Mouse (Mus musculus) lung, embryonic 16.5 days (tissue): ENCODE data around the gene Ccdc12. TPM values are rescaled to one million over a fixed set of nuclear protein-coding genes. Genes with fewer than 3 reads are reported as not detected.

ENCODE experiments used
- ATAC-seq: fragments of 200-750 bp; cut with Nextera tagmentation; 2 replicates; pipeline ENCODE4 v1.8.0; 2017; ENCODE audit warnings: low read depth, mild to moderate bottlenecking, moderate library complexity
- H3K27ac ChIP-seq: fragments of 300-500 bp; sonication (generic); 2 replicates; pipeline ENCODE4 v1.5.1; 2014; ENCODE audit warnings: mild to moderate bottlenecking, control low read depth, low read length
- H3K27me3 ChIP-seq: fragments of 300-500 bp; sonication (generic); 2 replicates; pipeline ENCODE4 v1.6.1; 2014; ENCODE audit warnings: low read depth, low read length, mixed read lengths; ENCODE audit not compliant: control insufficient read depth, insufficient read depth
- H3K36me3 ChIP-seq: fragments of 300-500 bp; sonication (generic); 2 replicates; pipeline ENCODE4 v1.6.1; 2014; ENCODE audit warnings: low read length; ENCODE audit not compliant: control insufficient read depth, insufficient read depth
- H3K4me1 ChIP-seq: fragments of 300-500 bp; sonication (generic); replicated peaks from 2 replicates; pipeline ENCODE4 v1.6.1; 2014; ENCODE audit warnings: low read length, mixed read lengths; ENCODE audit not compliant: control insufficient read depth, insufficient read depth
- H3K4me2 ChIP-seq: fragments of 300-500 bp; sonication (generic); 2 replicates; pipeline ENCODE4 v1.6.1; 2014; ENCODE audit warnings: low read depth, low read length, control low read depth
- H3K4me3 ChIP-seq: fragments of 300-500 bp; sonication (generic); 2 replicates; pipeline ENCODE4 v1.5.1; 2014; ENCODE audit warnings: mild to moderate bottlenecking, low read length, control low read depth
- H3K9ac ChIP-seq: fragments of 300-500 bp; sonication (generic); 2 replicates; pipeline ENCODE4 v1.6.1; 2014; ENCODE audit warnings: low read length, control low read depth
- H3K9me3 ChIP-seq: fragments of 300-500 bp; sonication (generic); 2 replicates; pipeline ENCODE4 v1.6.1; 2016; ENCODE audit warnings: low read length; ENCODE audit not compliant: control insufficient read depth
- WGBS: fragments of 180-500 bp; shearing (Covaris S2); extraction: QIAGEN DNeasy Blood & Tissue Kit; methylation state at CpG from one replicate; pipeline ENCODE4 v1.1.7; 2014; 5-methylcytosine and 5-hydroxymethylcytosine counted together
- polyA plus RNA-seq: library from polyadenylated mRNA; unstranded; fragments of >200 nt; fragmentation: Nextera tagmentation; extraction: Ambion mirVana; gene quantifications from 2 replicates; pipeline ENCODE4 v1.2.1, GENCODE M21; 2015

The Ccdc12 gene
- polyA plus RNA-seq, 1 experiment from 2014 or later = 160 TPM

DNA sequence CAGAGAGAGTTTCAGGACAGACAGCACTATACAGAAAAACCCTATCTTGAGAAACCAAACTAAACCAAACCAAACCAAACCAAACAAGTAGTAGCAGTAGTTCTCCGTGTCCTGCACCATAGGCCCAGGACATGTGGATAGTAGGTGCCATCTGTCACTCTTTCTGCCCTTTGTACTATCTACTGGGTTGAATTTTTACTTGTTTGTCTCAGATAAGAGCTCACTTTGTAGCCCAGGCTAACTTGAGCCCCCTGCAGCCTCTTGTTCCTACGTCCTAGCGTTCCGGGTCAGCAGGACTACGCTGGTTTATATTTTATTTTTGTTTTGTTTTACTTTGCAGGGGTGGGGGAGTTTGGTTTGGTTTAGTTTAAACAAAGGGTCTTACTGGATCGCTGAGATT, 47.6 kb downstream of the Ccdc12 start:
- H3K36me3 ChIP-seq = no peaks in the 10 kb centered on the region
- H3K9me3 ChIP-seq = no peaks in the 10 kb centered on the region
- H3K4me1 ChIP-seq = no peaks in the 10 kb centered on the region
- no peak overlapping the region for H3K4me2 ChIP-seq
- H3K9ac ChIP-seq = no peak overlapping the region
- no peak overlapping the region for H3K4me3 ChIP-seq
- ATAC-seq = no peak
- no peak overlapping the region for H3K27ac ChIP-seq
- no peaks in the 10 kb centered on the region for H3K27me3 ChIP-seq
- 82% methylated on average over 6 of the region's 6 CpGs for WGBS

DNA sequence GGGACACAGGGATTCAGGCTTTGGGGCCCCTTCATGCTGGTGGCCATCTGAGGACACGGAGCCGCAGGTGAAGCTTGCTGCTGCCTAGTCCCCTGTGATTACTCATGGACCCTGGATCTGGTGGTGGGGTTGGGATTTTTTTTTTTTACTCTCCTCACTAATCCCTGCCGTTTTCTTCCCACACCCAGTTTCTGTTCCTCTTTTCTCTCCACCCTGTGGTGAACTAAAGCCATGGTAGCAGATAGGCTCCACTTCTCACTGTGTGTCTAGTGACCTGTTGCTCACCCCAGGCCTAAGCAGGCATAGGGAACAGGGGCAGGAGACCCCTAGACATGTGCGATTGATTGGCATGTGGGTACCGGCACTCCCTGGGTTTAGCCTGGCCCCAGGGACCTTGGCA, 50.5 kb downstream of the Ccdc12 start:
- H3K4me3 ChIP-seq = no peak overlapping the region
- no peaks in the 10 kb centered on the region for H3K27me3 ChIP-seq
- H3K4me1 ChIP-seq = peaks cover 2% of the 10 kb centered on the region; the same call in 1 of the 2 replicates
- H3K9me3 ChIP-seq = no peaks in the 10 kb centered on the region
- WGBS = 87% methylated on average over 5 of the region's 5 CpGs
- no peak overlapping the region for H3K9ac ChIP-seq
- peaks cover 4% of the 10 kb centered on the region; the same call in 1 of the 2 replicates for H3K36me3 ChIP-seq
- ATAC-seq = no peak
- H3K27ac ChIP-seq = no peak overlapping the region
- H3K4me2 ChIP-seq = no peak overlapping the region

DNA sequence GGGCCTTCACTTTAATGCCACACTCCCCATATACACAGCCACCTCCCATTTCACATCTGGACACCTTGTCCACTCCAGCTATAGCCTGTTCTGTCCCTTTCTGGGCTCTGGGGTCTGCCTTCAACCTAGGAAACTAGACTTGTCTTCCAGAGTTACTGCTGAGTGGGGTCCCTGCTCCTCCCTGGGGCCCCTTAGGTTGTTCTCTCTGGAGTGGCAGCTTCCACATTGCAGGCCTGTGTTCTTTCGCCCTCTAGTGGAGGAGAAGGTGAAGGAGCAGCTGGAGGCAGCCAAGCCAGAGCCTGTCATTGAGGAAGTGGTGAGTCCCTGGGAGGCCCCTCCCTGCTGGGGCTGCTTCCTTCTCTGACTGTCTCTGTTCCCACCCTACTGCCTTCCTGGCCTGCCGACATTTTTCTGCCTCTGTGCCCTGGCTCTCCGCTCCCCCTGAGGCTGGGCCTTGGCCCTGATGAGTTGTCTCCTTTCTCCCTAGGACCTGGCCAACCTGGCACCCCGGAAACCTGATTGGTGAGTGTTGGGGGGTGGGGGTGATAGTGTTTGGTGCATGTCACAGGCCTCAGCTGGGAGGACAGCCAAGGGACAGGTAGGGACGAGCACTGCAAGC, 53.4 kb downstream of the Ccdc12 start:
- 25% methylated on average over 5 of the region's 5 CpGs for WGBS
- Histone ChIP-seq H3K27me3 (no peaks in the 10 kb centered on the region), H3K4me1 (peaks cover 2% of the 10 kb centered on the region; the same call in 1 of the 2 replicates), H3K9me3 (no peaks in the 10 kb centered on the region), H3K4me2 (peak overlapping the region; percentile 40), H3K4me3 (peak overlapping the region; percentile 34), H3K9ac (peak overlapping the region; percentile 56), H3K36me3 (peaks cover 9% of the 10 kb centered on the region), H3K27ac (0 out of 2 replicates have a peak overlapping the region, but pooled peaks have one; percentile 12)
- ATAC-seq = peak; percentile 89

DNA sequence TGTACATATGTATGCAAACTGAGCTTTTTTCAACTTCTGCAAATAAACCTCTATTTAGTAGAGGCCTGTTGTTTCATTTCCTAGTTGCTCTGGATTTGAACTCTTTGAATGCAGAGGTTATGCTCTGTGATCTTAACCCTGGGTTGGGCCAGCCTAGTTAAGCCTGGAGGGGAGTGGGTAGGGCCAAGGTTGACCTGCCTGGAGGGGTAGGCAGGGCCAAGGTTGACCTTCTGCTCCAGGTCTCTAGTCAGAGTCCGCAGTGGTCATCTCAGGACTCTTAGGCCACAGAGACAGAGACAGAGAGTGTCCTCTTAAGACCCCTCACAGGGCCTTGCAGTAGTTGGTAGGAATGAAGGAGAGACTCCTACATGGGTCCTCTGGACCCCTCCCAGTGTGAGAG, 55.2 kb downstream of the Ccdc12 start:
- no peak for ATAC-seq
- peaks cover 2% of the 10 kb centered on the region; the same call in 1 of the 2 replicates for H3K4me1 ChIP-seq
- H3K27ac ChIP-seq = no peak overlapping the region
- H3K27me3 ChIP-seq = no peaks in the 10 kb centered on the region
- no peaks in the 10 kb centered on the region for H3K9me3 ChIP-seq
- H3K4me2 ChIP-seq = no peak overlapping the region
- WGBS = 89% methylated on average over 1 of the region's 1 CpGs
- no peak overlapping the region for H3K4me3 ChIP-seq
- peaks cover 13% of the 10 kb centered on the region for H3K36me3 ChIP-seq
- H3K9ac ChIP-seq = no peak overlapping the region

DNA sequence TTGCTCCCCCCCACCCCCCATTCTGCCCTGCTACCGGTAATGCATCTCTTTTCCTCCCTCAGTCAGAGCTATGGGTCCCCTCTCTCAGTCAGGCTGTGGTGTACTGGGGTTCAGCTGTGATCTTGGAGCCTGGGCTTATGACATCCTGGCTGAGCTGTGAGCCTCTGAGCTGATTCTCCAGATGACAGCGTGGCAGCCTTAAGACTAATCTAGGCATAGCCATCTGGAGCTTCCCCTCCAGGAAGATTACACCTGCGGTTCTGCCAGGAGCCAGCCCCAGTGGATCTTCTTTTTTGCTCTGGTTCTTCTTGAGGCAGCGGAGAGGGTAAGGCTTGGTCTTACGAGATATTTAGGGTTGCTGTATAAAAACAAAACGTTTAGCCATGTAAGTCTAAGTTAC, 55.7 kb downstream of the Ccdc12 start:
- peaks cover 2% of the 10 kb centered on the region; the same call in 1 of the 2 replicates for H3K4me1 ChIP-seq
- no peak overlapping the region for H3K4me3 ChIP-seq
- H3K27me3 ChIP-seq = no peaks in the 10 kb centered on the region
- H3K27ac ChIP-seq = no peak overlapping the region
- peaks cover 13% of the 10 kb centered on the region for H3K36me3 ChIP-seq
- H3K9ac ChIP-seq = no peak overlapping the region
- H3K4me2 ChIP-seq = no peak overlapping the region
- ATAC-seq = no peak
- 89% methylated on average over 6 of the region's 6 CpGs for WGBS
- H3K9me3 ChIP-seq = no peaks in the 10 kb centered on the region

DNA sequence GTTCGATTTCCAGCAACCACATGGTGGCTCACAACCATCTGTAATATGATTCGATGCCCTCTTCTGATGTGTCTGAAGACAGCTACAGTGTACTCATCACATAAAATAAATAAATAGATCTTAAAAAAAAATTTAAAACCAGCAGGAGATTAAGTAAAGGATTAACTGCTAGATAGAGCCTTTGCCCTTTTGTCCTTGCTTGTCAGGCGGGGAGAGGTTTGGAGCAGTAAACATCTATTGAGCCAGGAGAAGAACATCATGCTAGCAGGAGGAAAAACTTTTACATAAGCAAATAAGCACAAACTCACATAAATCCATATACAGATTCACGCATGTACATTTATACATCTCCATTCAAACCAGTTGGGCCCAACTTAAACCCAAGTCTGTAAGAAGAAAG, 56.2 kb downstream of the Ccdc12 start:
- Histone ChIP-seq H3K4me2 (no peak overlapping the region), H3K9me3 (no peaks in the 10 kb centered on the region), H3K4me1 (peaks cover 2% of the 10 kb centered on the region; the same call in 1 of the 2 replicates), H3K9ac (no peak overlapping the region), H3K36me3 (peaks cover 13% of the 10 kb centered on the region), H3K27ac (no peak overlapping the region), H3K4me3 (no peak overlapping the region), H3K27me3 (no peaks in the 10 kb centered on the region)
- WGBS = 83% methylated on average over 4 of the region's 4 CpGs
- no peak for ATAC-seq

DNA sequence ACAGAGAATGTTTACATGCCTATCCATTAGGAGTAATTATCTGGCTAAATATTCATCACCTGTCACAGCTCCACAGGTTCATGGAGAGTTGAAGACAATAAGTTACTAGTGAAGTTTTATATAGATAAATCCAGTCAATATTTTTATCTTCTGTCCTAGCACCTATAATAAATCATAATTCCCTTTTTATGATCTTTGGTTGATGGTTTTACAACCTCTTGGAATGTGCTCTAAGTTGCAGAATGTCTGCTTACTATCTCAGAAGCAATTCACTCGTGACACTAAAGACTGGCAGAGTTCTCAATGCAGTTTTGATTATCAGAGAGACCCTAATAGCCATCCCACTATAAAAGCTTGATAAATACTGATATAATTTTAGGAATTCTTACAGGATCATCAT, 57.1 kb downstream of the Ccdc12 start:
- 48% methylated on average over 1 of the region's 1 CpGs for WGBS
- Histone ChIP-seq H3K27ac (no peak overlapping the region), H3K4me3 (no peak overlapping the region), H3K36me3 (peaks cover 13% of the 10 kb centered on the region), H3K9ac (no peak overlapping the region), H3K4me2 (no peak overlapping the region), H3K4me1 (peaks cover 2% of the 10 kb centered on the region; the same call in 1 of the 2 replicates), H3K9me3 (no peaks in the 10 kb centered on the region), H3K27me3 (no peaks in the 10 kb centered on the region)
- no peak for ATAC-seq

DNA sequence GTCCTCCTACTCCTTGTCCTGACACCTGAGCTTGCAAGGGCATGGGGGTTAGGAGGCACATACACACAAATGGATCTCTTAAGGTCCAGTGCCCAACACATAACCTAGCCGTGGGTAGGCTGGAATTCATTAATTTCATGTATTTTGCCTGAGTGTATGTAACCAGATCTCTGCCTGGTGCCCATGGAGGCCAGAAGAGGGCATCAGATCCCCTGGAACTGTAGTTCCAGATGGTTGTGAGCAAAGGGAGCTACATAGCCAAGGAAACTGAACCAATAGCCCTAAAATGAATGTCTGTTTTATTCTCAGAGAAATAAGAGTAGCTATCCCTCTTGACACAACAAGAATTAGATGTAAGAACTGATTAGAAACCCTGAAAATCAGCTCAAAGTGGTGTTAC, 59.1 kb downstream of the Ccdc12 start:
- Histone ChIP-seq H3K4me2 (no peak overlapping the region), H3K27me3 (no peaks in the 10 kb centered on the region), H3K9ac (no peak overlapping the region), H3K27ac (no peak overlapping the region), H3K4me1 (no peaks in the 10 kb centered on the region), H3K36me3 (peaks cover 13% of the 10 kb centered on the region), H3K4me3 (no peak overlapping the region), H3K9me3 (no peaks in the 10 kb centered on the region)
- 42% methylated on average over 1 of the region's 1 CpGs for WGBS
- ATAC-seq = no peak

DNA sequence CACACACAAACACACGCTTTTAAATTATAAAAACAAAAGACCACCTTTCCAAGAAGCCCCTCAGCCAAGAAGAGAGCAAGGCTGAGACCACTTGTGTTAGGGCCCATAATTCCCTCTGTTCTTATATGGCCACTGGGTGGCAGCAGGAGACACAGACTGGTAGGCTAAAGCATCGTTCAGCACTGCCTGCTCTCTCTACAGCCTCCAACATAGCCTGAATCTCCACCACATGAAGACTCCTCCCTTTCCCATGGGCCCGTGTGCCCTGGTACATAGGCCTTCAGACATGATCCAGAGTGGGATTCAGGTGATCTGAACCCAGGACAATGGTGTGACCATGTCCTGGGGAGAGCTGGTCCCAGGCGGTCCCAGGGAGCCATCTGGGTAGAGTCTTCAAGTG, 60.5 kb downstream of the Ccdc12 start:
- Histone ChIP-seq H3K27me3 (no peaks in the 10 kb centered on the region), H3K4me2 (no peak overlapping the region), H3K9ac (no peak overlapping the region), H3K36me3 (peaks cover 9% of the 10 kb centered on the region), H3K4me1 (no peaks in the 10 kb centered on the region), H3K4me3 (no peak overlapping the region), H3K9me3 (no peaks in the 10 kb centered on the region), H3K27ac (no peak overlapping the region)
- 27% methylated on average over 4 of the region's 4 CpGs for WGBS
- peak; percentile 62 for ATAC-seq
